Mouse (Mus musculus): ENCODE results near the gene Ecm2. TPM values are rescaled to one million over a fixed set of nuclear protein-coding genes. Genes with fewer than 3 reads are reported as not detected.

Gene Ecm2
- 0.17 and 0.19 TPM in 2 replicates for polyA plus RNA-seq (2012; rRNA removed)

GRCm38 (mm10) chr13:49504510-49504909, at the start of gene Ecm2:
Gene Ecm2, plus strand, starts transcription at chr13:49504810.
- no peak within 1 kb of the TSS for H3K4me3 ChIP-seq (ENCODE audit: low read depth, low read length)
- no peak within 1 kb of the TSS for H3K27ac ChIP-seq (ENCODE audit: insufficient read depth, low read depth, low read length)
- no peaks in the 10 kb centered on the region for H3K4me1 ChIP-seq (ENCODE audit: control insufficient read depth, insufficient read depth, insufficient read length, low read length)
- no peaks in the 10 kb centered on the region for H3K36me3 ChIP-seq (ENCODE audit: control insufficient read depth, insufficient read depth, low read length)
- H3K27me3 ChIP-seq (ENCODE audit: control insufficient read depth, insufficient read depth, low read length), result no peaks in the 10 kb centered on the region
- WGBS, result 64% methylated on average over 4 of the region's 4 CpGs
- no peak for TF ChIP-seq POLR2A (IDR thresholded peaks at IDR 0.05; ENCODE audit: low read depth, low read length)
- TF ChIP-seq CTCF (IDR thresholded peaks at IDR 0.05; ENCODE audit: extremely low read depth, insufficient read length, insufficient replicate concordance, low read depth, low read length), result no peak

- Histone ChIP-seq H3K27me3 (ENCODE audit: control insufficient read depth, insufficient read depth, low read length) (no peaks in the 10 kb centered on the region), H3K4me1 (ENCODE audit: control insufficient read depth, insufficient read depth, insufficient read length, low read length) (no peaks in the 10 kb centered on the region), H3K4me3 (ENCODE audit: low read depth, low read length) (no peak overlapping the region), H3K36me3 (ENCODE audit: control insufficient read depth, insufficient read depth, low read length) (peaks cover 34% of the 10 kb centered on the region), H3K27ac (ENCODE audit: insufficient read depth, low read depth, low read length) (peak overlapping the region; percentile 41)
- WGBS, result 82% methylated on average over 4 of the region's 4 CpGs
- no peak for TF ChIP-seq CTCF (IDR thresholded peaks at IDR 0.05; ENCODE audit: extremely low read depth, insufficient read length, insufficient replicate concordance, low read depth, low read length)
- TF ChIP-seq POLR2A (IDR thresholded peaks at IDR 0.05; ENCODE audit: low read depth, low read length), result no peak
Measured at GRCm38 (mm10) chr13:49460276-49460675, 44.3 kb upstream of the Ecm2 start.

- Histone ChIP-seq H3K27ac (ENCODE audit: insufficient read depth, low read depth, low read length) (peak overlapping the region; percentile 41), H3K4me3 (ENCODE audit: low read depth, low read length) (no peak overlapping the region), H3K27me3 (ENCODE audit: control insufficient read depth, insufficient read depth, low read length) (no peaks in the 10 kb centered on the region), H3K36me3 (ENCODE audit: control insufficient read depth, insufficient read depth, low read length) (peaks cover 35% of the 10 kb centered on the region), H3K4me1 (ENCODE audit: control insufficient read depth, insufficient read depth, insufficient read length, low read length) (no peaks in the 10 kb centered on the region)
- 75% methylated on average over 5 of the region's 5 CpGs for WGBS
- TF ChIP-seq CTCF (IDR thresholded peaks at IDR 0.05; ENCODE audit: extremely low read depth, insufficient read length, insufficient replicate concordance, low read depth, low read length) (no peak), POLR2A (IDR thresholded peaks at IDR 0.05; ENCODE audit: low read depth, low read length) (no peak)
Measured at GRCm38 (mm10) chr13:49460692-49461414, 43.8 kb upstream of the Ecm2 start.

- 82% methylated on average over 15 of the region's 15 CpGs for WGBS
- H3K27ac ChIP-seq (ENCODE audit: insufficient read depth, low read depth, low read length), result peak overlapping the region; percentile 41
- no peaks in the 10 kb centered on the region for H3K4me1 ChIP-seq (ENCODE audit: control insufficient read depth, insufficient read depth, insufficient read length, low read length)
- H3K27me3 ChIP-seq (ENCODE audit: control insufficient read depth, insufficient read depth, low read length), result no peaks in the 10 kb centered on the region
- H3K4me3 ChIP-seq (ENCODE audit: low read depth, low read length), result no peak overlapping the region
- peaks cover 35% of the 10 kb centered on the region for H3K36me3 ChIP-seq (ENCODE audit: control insufficient read depth, insufficient read depth, low read length)
- TF ChIP-seq CTCF (IDR thresholded peaks at IDR 0.05; ENCODE audit: extremely low read depth, insufficient read length, insufficient replicate concordance, low read depth, low read length), result no peak
- no peak for TF ChIP-seq POLR2A (IDR thresholded peaks at IDR 0.05; ENCODE audit: low read depth, low read length)
Measured at GRCm38 (mm10) chr13:49461458-49462132, 43.0 kb upstream of the Ecm2 start.

- Histone ChIP-seq H3K27me3 (ENCODE audit: control insufficient read depth, insufficient read depth, low read length) (no peaks in the 10 kb centered on the region), H3K36me3 (ENCODE audit: control insufficient read depth, insufficient read depth, low read length) (peaks cover 35% of the 10 kb centered on the region), H3K4me3 (ENCODE audit: low read depth, low read length) (no peak overlapping the region), H3K4me1 (ENCODE audit: control insufficient read depth, insufficient read depth, insufficient read length, low read length) (no peaks in the 10 kb centered on the region), H3K27ac (ENCODE audit: insufficient read depth, low read depth, low read length) (no peak overlapping the region)
- WGBS, result 89% methylated on average over 2 of the region's 2 CpGs
- TF ChIP-seq CTCF (IDR thresholded peaks at IDR 0.05; ENCODE audit: extremely low read depth, insufficient read length, insufficient replicate concordance, low read depth, low read length) (no peak), POLR2A (IDR thresholded peaks at IDR 0.05; ENCODE audit: low read depth, low read length) (no peak)
Measured at GRCm38 (mm10) chr13:49462921-49463320, 41.7 kb upstream of the Ecm2 start.

- H3K27me3 ChIP-seq (ENCODE audit: control insufficient read depth, insufficient read depth, low read length), result no peaks in the 10 kb centered on the region
- H3K27ac ChIP-seq (ENCODE audit: insufficient read depth, low read depth, low read length), result no peak overlapping the region
- no peaks in the 10 kb centered on the region for H3K4me1 ChIP-seq (ENCODE audit: control insufficient read depth, insufficient read depth, insufficient read length, low read length)
- TF ChIP-seq POLR2A (IDR thresholded peaks at IDR 0.05; ENCODE audit: low read depth, low read length) (no peak), CTCF (IDR thresholded peaks at IDR 0.05; ENCODE audit: extremely low read depth, insufficient read length, insufficient replicate concordance, low read depth, low read length) (no peak)
- 96% methylated on average over 4 of the region's 4 CpGs for WGBS
- H3K4me3 ChIP-seq (ENCODE audit: low read depth, low read length), result no peak overlapping the region
- peaks cover 22% of the 10 kb centered on the region for H3K36me3 ChIP-seq (ENCODE audit: control insufficient read depth, insufficient read depth, low read length)
Measured at GRCm38 (mm10) chr13:49465875-49466274, 38.7 kb upstream of the Ecm2 start.

- 79% methylated on average over 11 of the region's 11 CpGs for WGBS
- Histone ChIP-seq H3K4me1 (ENCODE audit: control insufficient read depth, insufficient read depth, insufficient read length, low read length) (no peaks in the 10 kb centered on the region), H3K4me3 (ENCODE audit: low read depth, low read length) (no peak overlapping the region), H3K36me3 (ENCODE audit: control insufficient read depth, insufficient read depth, low read length) (peaks cover 19% of the 10 kb centered on the region), H3K27ac (ENCODE audit: insufficient read depth, low read depth, low read length) (no peak overlapping the region), H3K27me3 (ENCODE audit: control insufficient read depth, insufficient read depth, low read length) (no peaks in the 10 kb centered on the region)
- no peak for TF ChIP-seq POLR2A (IDR thresholded peaks at IDR 0.05; ENCODE audit: low read depth, low read length)
- TF ChIP-seq CTCF (IDR thresholded peaks at IDR 0.05; ENCODE audit: extremely low read depth, insufficient read length, insufficient replicate concordance, low read depth, low read length), result no peak
Measured at GRCm38 (mm10) chr13:49466393-49467075, 38.1 kb upstream of the Ecm2 start.

Data from small intestine, adult 2 months (tissue).